Mouse (Mus musculus) myocyte (in vitro differentiated cells): ENCODE data around the gene Ube2z. TPM values are rescaled to one million over a fixed set of nuclear protein-coding genes. Genes with fewer than 3 reads are reported as not detected.

Experiments
- H3K27me3 ChIP-seq: one replicate; pipeline ENCODE4 v1.6.1; 2011; ENCODE audit not compliant: control insufficient read depth, insufficient read depth, insufficient read length
- H3K36me3 ChIP-seq: one replicate; pipeline ENCODE4 v1.6.1; 2011; ENCODE audit not compliant: control insufficient read depth, insufficient read depth
- H3K4me2 ChIP-seq: one replicate; pipeline ENCODE4 v1.6.1; 2011; ENCODE audit warnings: low read depth, control low read depth
- H3K4me3 ChIP-seq: one replicate; pipeline ENCODE4 v1.5.1; 2011; ENCODE audit warnings: mild to moderate bottlenecking, control low read depth, moderate library complexity
- H3K79me2 ChIP-seq: one replicate; pipeline ENCODE4 v1.6.1; 2011; ENCODE audit not compliant: control insufficient read depth, insufficient read depth
- H3ac ChIP-seq: one replicate; pipeline ENCODE4 v1.6.1; 2011; ENCODE audit not compliant: control insufficient read depth, insufficient read length
- CEBPB ChIP-seq: IDR thresholded peaks from 2 replicates; pipeline ENCODE4 v1.6.1; 2011; ENCODE audit warnings: mild to moderate bottlenecking, moderate library complexity; ENCODE audit not compliant: poor library complexity, insufficient read depth, severe bottlenecking
- E2F4 ChIP-seq: IDR thresholded peaks from one replicate; pipeline ENCODE4 v1.6.1; 2011; ENCODE audit warnings: mild to moderate bottlenecking, control low read depth, moderate library complexity; ENCODE audit not compliant: insufficient read depth
- MAX ChIP-seq: IDR thresholded peaks from one replicate; pipeline ENCODE4 v1.6.1; 2011; ENCODE audit warnings: low read depth, mild to moderate bottlenecking, control low read depth
- MYOD1 ChIP-seq, 3 experiments: IDR thresholded peaks; one replicate each; pipeline ENCODE4 v1.6.1; 2011; ENCODE audit warnings: control low read depth in 2 of 3, low read depth in 2 of 3, mild to moderate bottlenecking in 2 of 3, moderate library complexity in 1 of 3; ENCODE audit not compliant: insufficient read length in 2 of 3, control insufficient read depth in 1 of 3
- MYOG ChIP-seq, 3 experiments: IDR thresholded peaks; one replicate each; pipeline ENCODE4 v1.6.1; 2011; ENCODE audit warnings: control low read depth in 2 of 3, low read depth in 2 of 3, mild to moderate bottlenecking in 2 of 3; ENCODE audit not compliant: insufficient read length in 2 of 3, control insufficient read depth in 1 of 3, insufficient read depth in 1 of 3
- POLR2A ChIP-seq: IDR thresholded peaks from one replicate; pipeline ENCODE4 v1.6.1; 2011; ENCODE audit warnings: low read depth, mild to moderate bottlenecking, control low read depth, moderate library complexity; ENCODE audit not compliant: insufficient read length
- POLR2AphosphoS2 ChIP-seq: IDR thresholded peaks from one replicate; pipeline ENCODE4 v1.6.1; 2011; ENCODE audit warnings: low read depth, control low read depth; ENCODE audit not compliant: insufficient read length
- REST ChIP-seq: IDR thresholded peaks from one replicate; pipeline ENCODE4 v1.6.1; 2011; ENCODE audit warnings: mild to moderate bottlenecking, control low read depth, moderate library complexity; ENCODE audit not compliant: insufficient read depth, insufficient read length
- SRF ChIP-seq: IDR thresholded peaks from one replicate; pipeline ENCODE4 v1.6.1; 2011; ENCODE audit warnings: low read depth; ENCODE audit not compliant: control insufficient read depth, insufficient read length
- TCF12 ChIP-seq: IDR thresholded peaks from one replicate; pipeline ENCODE4 v1.6.1; 2011; ENCODE audit warnings: mild to moderate bottlenecking, control low read depth; ENCODE audit not compliant: poor library complexity, insufficient read depth, severe bottlenecking
- TCF3 ChIP-seq: IDR thresholded peaks from one replicate; pipeline ENCODE4 v1.6.1; 2011; ENCODE audit warnings: low read depth, control low read depth; ENCODE audit not compliant: insufficient read length
- USF1 ChIP-seq: IDR thresholded peaks from one replicate; pipeline ENCODE4 v1.6.1; 2011; ENCODE audit warnings: low read depth, mild to moderate bottlenecking, control low read depth, moderate library complexity
- polyA plus RNA-seq: library from polyadenylated mRNA; unstranded; fragments of >200 nt; fragmentation: generic; extraction: Trizol; gene quantifications from one replicate; pipeline ENCODE4 v1.2.1, GENCODE M21; 2012; ENCODE audit warnings: missing spikeins

The Ube2z gene
- polyA plus RNA-seq, 1 experiment, result 53.6 TPM

- peak overlapping the region; percentile 78 for H3K4me2 ChIP-seq
- TF ChIP-seq SRF, result no peak
- TF ChIP-seq CEBPB, result no peak
- no peak for TF ChIP-seq POLR2AphosphoS2
- TF ChIP-seq MYOG (IDR thresholded peaks at IDR 0.05; ENCODE audit: control insufficient read depth in 1 of 3, insufficient read depth in 1 of 3, insufficient read length in 2 of 3, low read depth in 2 of 3), result no peak
Observed at GRCm38 (mm10) chr11:96074351-96075176, 9.4 kb upstream of the Ube2z start.

GRCm38 (mm10) chr11:96073295-96073993, 8.3 kb upstream of the Ube2z start:
- peak in 1 of 3 experiments; percentile 9 for TF ChIP-seq MYOG (IDR thresholded peaks at IDR 0.05; ENCODE audit: control insufficient read depth in 1 of 3, insufficient read depth in 1 of 3, insufficient read length in 2 of 3, low read depth in 2 of 3)
- TF ChIP-seq POLR2A, result no peak
- Histone ChIP-seq H3K79me2 (peaks cover 18% of the 10 kb centered on the region), H3K4me3 (peak overlapping the region; percentile 100), H3K36me3 (peaks cover 7% of the 10 kb centered on the region), H3K27me3 (no peaks in the 10 kb centered on the region), H3K4me2 (peak overlapping the region; percentile 78), H3ac (no peak overlapping the region)

More at GRCm38 (mm10) chr11:96074351-96075176, 9.4 kb upstream of the Ube2z start:
- Histone ChIP-seq H3K27me3 (no peaks in the 10 kb centered on the region), H3K4me3 (peak overlapping the region; percentile 100), H3K36me3 (peaks cover 7% of the 10 kb centered on the region), H3ac (peak overlapping the region; percentile 55), H3K79me2 (peaks cover 18% of the 10 kb centered on the region)

GRCm38 (mm10) chr11:96071013-96071412, 5.8 kb upstream of the Ube2z start:
- Histone ChIP-seq H3K4me3 (no peak overlapping the region), H3K79me2 (peaks cover 18% of the 10 kb centered on the region), H3K4me2 (no peak overlapping the region), H3ac (no peak overlapping the region), H3K27me3 (no peaks in the 10 kb centered on the region), H3K36me3 (peaks cover 7% of the 10 kb centered on the region)
- no peak for TF ChIP-seq USF1
- TF ChIP-seq POLR2A, result no peak
- no peak for TF ChIP-seq POLR2AphosphoS2
- no peak for TF ChIP-seq MYOD1 (IDR thresholded peaks at IDR 0.05; ENCODE audit: control insufficient read depth in 1 of 3, insufficient read length in 2 of 3, low read depth in 2 of 3)
- TF ChIP-seq MYOG (IDR thresholded peaks at IDR 0.05; ENCODE audit: control insufficient read depth in 1 of 3, insufficient read depth in 1 of 3, insufficient read length in 2 of 3, low read depth in 2 of 3), result no peak
- TF ChIP-seq TCF3, result no peak
- TF ChIP-seq E2F4, result no peak
- no peak for TF ChIP-seq SRF
- no peak for TF ChIP-seq TCF12
- no peak for TF ChIP-seq REST
- TF ChIP-seq MAX, result no peak
- TF ChIP-seq CEBPB, result no peak

GRCm38 (mm10) chr11:96070353-96070752, 5.2 kb upstream of the Ube2z start:
- H3K79me2 ChIP-seq, result peaks cover 17% of the 10 kb centered on the region

GRCm38 (mm10) chr11:96068231-96068630, 3.0 kb upstream of the Ube2z start:
- TF ChIP-seq POLR2AphosphoS2 (peak; percentile 38), MYOD1 (IDR thresholded peaks at IDR 0.05; ENCODE audit: control insufficient read depth in 1 of 3, insufficient read length in 2 of 3, low read depth in 2 of 3) (no peak)
- no peaks in the 10 kb centered on the region for H3K27me3 ChIP-seq
- H3K79me2 ChIP-seq, result peaks cover 14% of the 10 kb centered on the region
- H3K4me3 ChIP-seq, result no peak overlapping the region
- H3K4me2 ChIP-seq, result no peak overlapping the region
- H3ac ChIP-seq, result no peak overlapping the region
- peaks cover 7% of the 10 kb centered on the region for H3K36me3 ChIP-seq

More at GRCm38 (mm10) chr11:96070353-96070752, 5.2 kb upstream of the Ube2z start:
- H3ac ChIP-seq, result no peak overlapping the region
- H3K36me3 ChIP-seq, result peaks cover 7% of the 10 kb centered on the region
- TF ChIP-seq MAX (no peak), MYOD1 (IDR thresholded peaks at IDR 0.05; ENCODE audit: control insufficient read depth in 1 of 3, insufficient read length in 2 of 3, low read depth in 2 of 3) (no peak), CEBPB (no peak), REST (no peak)
- H3K4me3 ChIP-seq, result no peak overlapping the region
- H3K27me3 ChIP-seq, result no peaks in the 10 kb centered on the region
- no peak overlapping the region for H3K4me2 ChIP-seq
